Mouse (Mus musculus): Measurements from ENCODE around the gene Gm49405. TPM values are rescaled to one million over a fixed set of nuclear protein-coding genes. Genes with fewer than 3 reads are reported as not detected.

Gm49405 gene
- polyA plus RNA-seq, 1 experiment from 2014 or later: 4.1 TPM

- WGBS: 63% methylated on average over 1 of the region's 1 CpGs
- H3K36me3 ChIP-seq: peaks cover 44% of the 10 kb centered on the region
- H3K27ac ChIP-seq: peak within 1 kb of the TSS; percentile 97
- H3K4me1 ChIP-seq: peaks cover 57% of the 10 kb centered on the region
- peak within 1 kb of the TSS; percentile 82 for H3K4me3 ChIP-seq
- no peaks in the 10 kb centered on the region for H3K9me3 ChIP-seq
- no peak for DNase-seq (ENCODE audit: low spot score)
- H3K27me3 ChIP-seq (ENCODE audit: insufficient read depth, poor library complexity, severe bottlenecking): 0 out of 2 replicates have a peak, but pooled peaks cover 7% of the 10 kb centered on the region
Measured at GRCm38 (mm10) chr19:4003112-4003511, 2.7 kb downstream of the Gm49405 start, which contains the start of gene Doc2g. Gene Doc2g, plus strand, starts transcription at chr19:4003313.

GRCm38 (mm10) chr19:4003641-4004040 is 3.2 kb downstream of the Gm49405 start:
- H3K27ac ChIP-seq: peak overlapping the region; percentile 97
- 0 out of 2 replicates have a peak, but pooled peaks cover 7% of the 10 kb centered on the region for H3K27me3 ChIP-seq (ENCODE audit: insufficient read depth, poor library complexity, severe bottlenecking)
- H3K4me1 ChIP-seq: peaks cover 53% of the 10 kb centered on the region
- H3K36me3 ChIP-seq: peaks cover 49% of the 10 kb centered on the region
- H3K4me3 ChIP-seq: peak overlapping the region; percentile 30
- no peak for DNase-seq (ENCODE audit: low spot score)
- 70% methylated on average over 12 of the region's 12 CpGs for WGBS
- H3K9me3 ChIP-seq: no peaks in the 10 kb centered on the region

GRCm38 (mm10) chr19:4004331-4004730 is 3.9 kb downstream of the Gm49405 start:
- peak overlapping the region; percentile 97 for H3K27ac ChIP-seq
- no peak for DNase-seq (ENCODE audit: low spot score)
- 82% methylated on average over 15 of the region's 15 CpGs for WGBS
- H3K4me3 ChIP-seq: peak overlapping the region; percentile 30; the same call in 1 of the 2 replicates
- peaks cover 56% of the 10 kb centered on the region for H3K36me3 ChIP-seq
- peaks cover 51% of the 10 kb centered on the region for H3K4me1 ChIP-seq
- H3K9me3 ChIP-seq: no peaks in the 10 kb centered on the region
- H3K27me3 ChIP-seq (ENCODE audit: insufficient read depth, poor library complexity, severe bottlenecking): 0 out of 2 replicates have a peak, but pooled peaks cover 2% of the 10 kb centered on the region

GRCm38 (mm10) chr19:4005091-4005490 is 4.7 kb downstream of the Gm49405 start:
- peaks cover 64% of the 10 kb centered on the region for H3K36me3 ChIP-seq
- 85% methylated on average over 9 of the region's 9 CpGs for WGBS

GRCm38 (mm10) chr19:4005971-4006370 is 5.5 kb downstream of the Gm49405 start:
- no peak for DNase-seq (ENCODE audit: low spot score)
- no peak overlapping the region for H3K4me3 ChIP-seq
- peaks cover 43% of the 10 kb centered on the region for H3K4me1 ChIP-seq
- WGBS: 93% methylated on average over 8 of the region's 8 CpGs
- peaks cover 67% of the 10 kb centered on the region for H3K36me3 ChIP-seq
- H3K9me3 ChIP-seq: no peaks in the 10 kb centered on the region
- no peak overlapping the region for H3K27ac ChIP-seq
- no peaks in the 10 kb centered on the region for H3K27me3 ChIP-seq (ENCODE audit: insufficient read depth, poor library complexity, severe bottlenecking)

More at GRCm38 (mm10) chr19:4005091-4005490, 4.7 kb downstream of the Gm49405 start:
- H3K27me3 ChIP-seq (ENCODE audit: insufficient read depth, poor library complexity, severe bottlenecking): no peaks in the 10 kb centered on the region
- no peak overlapping the region for H3K27ac ChIP-seq
- no peaks in the 10 kb centered on the region for H3K9me3 ChIP-seq
- 0 out of 2 replicates have a peak overlapping the region, but pooled peaks have one; percentile 30 for H3K4me3 ChIP-seq
- peaks cover 46% of the 10 kb centered on the region for H3K4me1 ChIP-seq
- no peak for DNase-seq (ENCODE audit: low spot score)

- H3K4me3 ChIP-seq: peak overlapping the region; percentile 94; the same call in 1 of the 2 replicates
- H3K9me3 ChIP-seq: no peaks in the 10 kb centered on the region
- H3K27me3 ChIP-seq (ENCODE audit: insufficient read depth, poor library complexity, severe bottlenecking): no peaks in the 10 kb centered on the region
- no peak for DNase-seq (ENCODE audit: low spot score)
- 91% methylated on average over 5 of the region's 5 CpGs for WGBS
- peaks cover 28% of the 10 kb centered on the region for H3K4me1 ChIP-seq
- no peak overlapping the region for H3K27ac ChIP-seq
- peaks cover 43% of the 10 kb centered on the region for H3K36me3 ChIP-seq
Measured at GRCm38 (mm10) chr19:4011086-4011485, 10.7 kb downstream of the Gm49405 start.

GRCm38 (mm10) chr19:4012432-4013022 is 12.1 kb downstream of the Gm49405 start, which contains the start of gene Ndufv1:
Gene Ndufv1, minus strand, starts transcription at chr19:4012806.
- Histone ChIP-seq H3K4me3 (peak within 1 kb of the TSS; percentile 94), H3K9me3 (no peaks in the 10 kb centered on the region), H3K36me3 (peaks cover 29% of the 10 kb centered on the region), H3K4me1 (peaks cover 28% of the 10 kb centered on the region), H3K27ac (peak within 1 kb of the TSS; percentile 93), H3K27me3 (ENCODE audit: insufficient read depth, poor library complexity, severe bottlenecking) (no peaks in the 10 kb centered on the region)
- WGBS: under 1% methylated on average over 45 of the region's 45 CpGs
- peak; percentile 99 for DNase-seq (ENCODE audit: low spot score)

GRCm38 (mm10) chr19:4013066-4013465 is 12.6 kb downstream of the Gm49405 start:
- no peak for DNase-seq (ENCODE audit: low spot score)
- Histone ChIP-seq H3K9me3 (no peaks in the 10 kb centered on the region), H3K36me3 (peaks cover 24% of the 10 kb centered on the region), H3K27me3 (ENCODE audit: insufficient read depth, poor library complexity, severe bottlenecking) (no peaks in the 10 kb centered on the region), H3K4me3 (peak overlapping the region; percentile 94), H3K27ac (peak overlapping the region; percentile 80), H3K4me1 (peaks cover 28% of the 10 kb centered on the region)
- WGBS: 6% methylated on average over 9 of the region's 9 CpGs

- DNase-seq (ENCODE audit: low spot score): no peak
- Histone ChIP-seq H3K9me3 (no peaks in the 10 kb centered on the region), H3K27me3 (ENCODE audit: insufficient read depth, poor library complexity, severe bottlenecking) (no peaks in the 10 kb centered on the region), H3K27ac (peak overlapping the region; percentile 53), H3K4me3 (no peak overlapping the region; the same call in 1 of the 2 replicates), H3K36me3 (peaks cover 6% of the 10 kb centered on the region), H3K4me1 (peaks cover 28% of the 10 kb centered on the region)
Measured at GRCm38 (mm10) chr19:4014802-4015201, 14.4 kb downstream of the Gm49405 start.

GRCm38 (mm10) chr19:4015635-4016034 is 15.2 kb downstream of the Gm49405 start:
- H3K27ac ChIP-seq: peak overlapping the region; percentile 53; the same call in 1 of the 2 replicates
- 38% methylated on average over 5 of the region's 5 CpGs for WGBS
- no peaks in the 10 kb centered on the region; the same call in 1 of the 2 replicates for H3K36me3 ChIP-seq
- H3K9me3 ChIP-seq: no peaks in the 10 kb centered on the region
- H3K4me3 ChIP-seq: no peak overlapping the region
- no peak for DNase-seq (ENCODE audit: low spot score)
- H3K27me3 ChIP-seq (ENCODE audit: insufficient read depth, poor library complexity, severe bottlenecking): no peaks in the 10 kb centered on the region
- H3K4me1 ChIP-seq: peaks cover 28% of the 10 kb centered on the region

- Histone ChIP-seq H3K4me3 (no peak overlapping the region), H3K36me3 (no peaks in the 10 kb centered on the region), H3K9me3 (no peaks in the 10 kb centered on the region), H3K4me1 (peaks cover 16% of the 10 kb centered on the region), H3K27me3 (ENCODE audit: insufficient read depth, poor library complexity, severe bottlenecking) (no peaks in the 10 kb centered on the region), H3K27ac (no peak overlapping the region)
- no peak for DNase-seq (ENCODE audit: low spot score)
- 56% methylated on average over 10 of the region's 10 CpGs for WGBS
Measured at GRCm38 (mm10) chr19:4017921-4018587, 17.6 kb downstream of the Gm49405 start.

- WGBS: 38% methylated on average over 18 of the region's 18 CpGs
- Histone ChIP-seq H3K27me3 (ENCODE audit: insufficient read depth, poor library complexity, severe bottlenecking) (no peaks in the 10 kb centered on the region), H3K9me3 (no peaks in the 10 kb centered on the region), H3K27ac (no peak overlapping the region), H3K4me3 (no peak overlapping the region), H3K36me3 (no peaks in the 10 kb centered on the region), H3K4me1 (peaks cover 10% of the 10 kb centered on the region)
- DNase-seq (ENCODE audit: low spot score): peak; percentile 90
Measured at GRCm38 (mm10) chr19:4018743-4019583, 18.5 kb downstream of the Gm49405 start.
